Mouse (Mus musculus) adrenal gland, adult 2 months (tissue): ENCODE measurements at regions not wholly inside any gene's neighbourhood (a gene's known extent, or its start where the extent isn't known, plus 50 kb on each side); places are given as distances from the start of the nearest gene placed in this dataset.

ENCODE experiments used
- DNase-seq: peaks from one replicate; pipeline ENCODE4 v3.0.0; 2021

- no peak for DNase-seq
Measured at GRCm38 (mm10) chr2:170294657-170295056, 133.0 kb downstream of the Bcas1 start.

DNA sequence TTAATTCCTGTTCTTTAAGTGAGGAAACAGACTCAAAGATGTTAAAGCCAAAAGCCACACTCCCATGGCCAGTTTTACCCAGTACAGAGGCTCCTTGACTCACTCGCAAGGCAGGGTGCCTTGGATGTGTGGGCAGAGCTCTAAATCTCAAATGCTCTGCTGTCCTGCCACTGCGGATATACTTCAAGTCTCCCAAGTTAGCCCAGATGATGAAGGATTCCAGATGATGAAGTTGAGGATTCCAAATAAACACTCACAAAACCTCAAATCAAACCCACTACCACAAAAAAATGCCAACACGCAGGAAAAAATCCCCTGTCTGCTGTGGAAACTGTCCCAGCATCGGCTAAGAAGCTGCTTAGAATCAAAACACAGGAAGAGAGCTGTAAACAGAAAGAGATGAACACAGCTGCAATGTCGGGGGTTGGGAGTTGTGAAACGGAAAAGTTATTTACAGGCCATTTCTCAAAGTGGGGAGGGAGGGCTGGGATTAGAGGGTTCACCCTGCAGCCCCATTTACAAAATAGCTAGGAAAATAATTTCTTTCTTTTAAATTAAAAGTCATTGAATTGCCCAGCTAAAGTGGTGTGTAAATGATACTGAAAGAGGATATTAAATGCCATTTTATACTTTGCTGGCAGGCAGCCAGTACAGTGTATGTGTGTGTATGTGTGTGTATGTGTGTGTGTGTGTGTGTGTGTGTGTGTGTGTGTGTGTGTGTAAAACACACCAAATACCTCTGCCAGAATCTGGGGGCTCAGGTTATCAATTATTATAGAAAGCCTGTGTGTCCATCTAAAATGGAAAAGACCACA is 135.6 kb downstream of the Bcas1 start:
- DNase-seq = no peak

- no peak for DNase-seq
Measured at GRCm38 (mm10) chr2:170289378-170289960, 138.2 kb downstream of the Bcas1 start.

DNA sequence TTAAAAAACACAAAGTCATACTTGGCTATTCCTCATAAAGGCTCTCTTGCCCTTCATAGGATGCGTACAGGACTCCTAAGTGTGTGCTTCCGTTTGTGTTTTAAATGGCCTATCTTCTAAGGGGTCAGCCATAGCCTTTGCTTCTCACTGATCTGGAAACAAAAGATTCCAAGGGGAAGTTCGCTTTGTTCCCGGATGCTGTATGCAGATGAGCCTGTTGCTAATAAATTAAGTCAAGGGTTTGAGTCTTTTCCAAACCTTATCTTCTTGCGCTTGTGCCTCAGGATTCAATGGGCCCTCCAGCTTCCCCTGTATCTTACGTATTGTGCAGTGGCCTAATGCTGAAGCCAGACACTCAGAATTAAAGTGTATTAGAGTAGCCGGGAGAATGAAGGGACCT is 138.9 kb downstream of the Bcas1 start:
- DNase-seq = no peak

- no peak for DNase-seq
Measured at GRCm38 (mm10) chr2:170288196-170288595, 139.4 kb downstream of the Bcas1 start.

DNA sequence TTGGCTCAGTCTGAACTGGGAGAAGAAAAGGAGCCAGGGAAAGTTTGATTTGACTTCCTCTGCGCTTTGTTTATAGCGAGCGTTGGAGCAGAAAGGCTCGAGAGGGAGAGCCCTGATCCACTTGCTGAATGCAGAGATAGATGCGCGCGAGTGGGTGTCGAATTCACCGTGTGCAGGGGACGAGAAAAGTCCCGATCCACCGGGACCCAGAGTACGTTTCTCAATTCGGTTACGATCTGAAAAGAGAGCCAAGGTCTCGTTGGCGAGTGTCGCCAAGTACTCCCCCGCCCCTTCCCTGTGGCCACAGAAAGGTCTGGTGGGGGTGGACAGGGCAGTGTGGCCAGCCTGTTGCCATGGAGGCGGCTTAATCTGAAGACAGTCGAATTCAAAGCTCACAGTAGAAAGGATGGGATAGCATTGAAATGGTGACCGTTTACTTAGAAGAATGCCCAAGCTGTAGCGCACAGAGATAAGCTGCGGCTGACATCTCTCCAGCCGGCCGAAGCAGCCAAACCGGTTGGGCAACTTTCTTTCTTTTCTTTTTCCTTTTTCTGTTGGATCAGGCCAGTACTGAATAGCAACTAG is 139.5 kb upstream of the Zfp217 start:
- DNase-seq = peak; percentile 80

- DNase-seq = no peak
Measured at GRCm38 (mm10) chr2:170286773-170287172, 138.9 kb upstream of the Zfp217 start.

GRCm38 (mm10) chr2:170282463-170282862 is 134.6 kb upstream of the Zfp217 start:
- DNase-seq = no peak

DNA sequence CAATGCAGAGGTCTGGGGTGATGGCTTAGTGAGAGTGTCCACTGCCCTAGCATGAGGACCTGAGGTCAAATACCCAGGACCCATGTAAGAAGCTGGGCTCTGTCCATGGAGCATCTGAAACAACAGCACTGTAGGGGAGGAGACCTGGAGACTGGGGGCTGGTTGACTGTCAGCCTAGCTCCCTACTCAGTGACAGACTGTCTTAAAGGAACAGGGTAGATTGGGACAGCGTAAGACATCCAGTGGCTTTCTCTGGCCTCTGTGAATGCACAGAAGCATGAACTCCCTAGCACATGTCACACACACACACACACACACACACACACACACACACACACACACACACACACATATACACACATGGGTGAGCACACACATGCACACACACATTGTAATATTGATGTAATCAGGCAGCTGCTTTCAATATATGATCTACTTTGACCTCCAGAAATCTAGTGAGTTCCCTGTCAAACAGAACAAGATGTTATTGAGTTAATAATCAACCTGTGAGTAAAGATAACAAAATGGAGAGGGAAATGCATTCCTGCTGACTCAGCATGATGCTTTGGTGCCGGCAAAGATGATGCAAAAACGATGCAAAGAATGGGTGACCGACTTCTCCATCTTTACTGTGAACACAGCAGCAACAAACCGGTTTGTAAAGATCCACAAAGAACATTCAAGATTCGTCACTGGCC is 133.6 kb upstream of the Zfp217 start:
- DNase-seq = no peak

GRCm38 (mm10) chr2:170280733-170281132 is 132.8 kb upstream of the Zfp217 start:
- DNase-seq = no peak

- no peak for DNase-seq
Measured at GRCm38 (mm10) chr2:170277896-170278295, 130.0 kb upstream of the Zfp217 start.

GRCm38 (mm10) chr2:170277182-170277767 is 129.4 kb upstream of the Zfp217 start:
- DNase-seq = no peak

- DNase-seq = no peak
Measured at GRCm38 (mm10) chr2:170275687-170276086, 127.8 kb upstream of the Zfp217 start.

- DNase-seq = no peak
Measured at GRCm38 (mm10) chr2:170269926-170270577, 122.1 kb upstream of the Zfp217 start.

DNA sequence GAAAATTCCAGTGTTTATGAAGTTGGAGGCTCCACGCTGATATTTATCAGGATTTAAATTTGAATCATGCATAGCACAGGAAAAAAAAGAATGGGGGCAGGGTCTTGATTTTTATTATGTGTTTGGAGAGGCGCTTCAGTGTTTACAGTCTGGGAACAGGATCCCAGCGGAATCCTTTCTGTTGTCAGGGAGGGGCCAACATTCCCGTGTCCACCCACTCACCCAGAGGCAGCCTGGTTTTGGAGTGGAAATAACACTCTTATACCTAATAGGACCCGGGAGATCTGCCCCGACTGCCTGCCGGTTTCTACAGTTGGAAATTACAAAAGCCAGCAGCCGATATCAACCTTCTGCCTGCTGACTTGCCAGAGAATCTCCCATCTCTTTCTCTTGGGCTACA is 120.2 kb upstream of the Zfp217 start:
- no peak for DNase-seq

- DNase-seq = no peak
Measured at GRCm38 (mm10) chr2:170267152-170267551, 119.2 kb upstream of the Zfp217 start.

GRCm38 (mm10) chr2:170266407-170267101 is 118.7 kb upstream of the Zfp217 start:
- no peak for DNase-seq

- no peak for DNase-seq
Measured at GRCm38 (mm10) chr2:170263594-170263993, 115.7 kb upstream of the Zfp217 start.

- no peak for DNase-seq
Measured at GRCm38 (mm10) chr2:170261191-170261590, 113.3 kb upstream of the Zfp217 start.

DNA sequence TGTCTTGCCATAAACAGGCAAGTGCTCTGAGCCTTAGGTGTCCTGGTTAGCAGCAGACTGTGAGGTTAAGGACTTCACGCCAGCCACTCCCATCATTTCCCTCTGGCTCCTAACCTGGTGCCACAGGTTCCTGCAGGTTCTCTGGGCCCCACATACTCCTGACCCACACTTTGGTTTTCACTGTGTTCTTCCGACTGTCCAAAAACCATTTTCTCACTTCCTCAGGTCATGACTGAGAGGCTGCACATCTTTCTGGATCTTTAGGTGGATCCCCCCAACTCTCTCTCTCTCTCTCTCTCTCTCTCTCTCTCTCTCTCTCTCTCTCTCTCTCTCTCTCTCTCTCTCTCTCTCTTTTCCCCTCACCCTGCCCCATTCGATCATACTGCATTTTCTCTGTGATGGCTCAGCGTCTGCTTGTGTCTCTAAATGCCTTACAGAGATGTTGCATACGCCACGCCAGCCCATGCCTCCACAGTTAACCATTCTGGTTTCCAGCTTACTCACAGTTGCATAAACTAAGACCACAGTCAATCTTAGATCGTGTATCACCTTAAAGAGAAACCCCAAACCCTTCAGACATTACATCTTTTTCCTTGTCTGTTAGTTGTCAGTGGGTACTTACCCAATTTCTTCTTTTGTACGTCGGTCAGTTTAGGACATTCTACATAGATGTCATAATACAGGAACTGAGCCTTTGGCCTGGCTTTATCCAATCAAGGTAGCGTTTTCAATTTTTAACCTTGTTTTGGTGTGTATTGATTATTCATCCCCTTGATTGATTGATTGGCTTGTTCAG is 112.0 kb upstream of the Zfp217 start:
- no peak for DNase-seq
